Mouse (Mus musculus): ENCODE data around the gene Pou6f1. TPM values are rescaled to one million over a fixed set of nuclear protein-coding genes. Genes with fewer than 3 reads are reported as not detected.

Pou6f1 gene
- polyA plus RNA-seq, 1 experiment from 2014 or later: 43.0 TPM

GRCm38 (mm10) chr15:100592817-100593216 lies 7.0 kb downstream of the Pou6f1 start:
- H3K27me3 ChIP-seq (replicated peaks): no peaks in the 10 kb centered on the region
- H3K4me2 ChIP-seq: no peak overlapping the region
- no peaks in the 10 kb centered on the region for H3K4me1 ChIP-seq
- WGBS: 86% methylated on average over 6 of the region's 6 CpGs
- H3K9ac ChIP-seq: no peak overlapping the region
- ATAC-seq (replicated peaks): no peak
- H3K4me3 ChIP-seq: no peak overlapping the region
- H3K9me3 ChIP-seq: no peaks in the 10 kb centered on the region
- peaks cover 7% of the 10 kb centered on the region; the same call in 1 of the 2 replicates for H3K36me3 ChIP-seq (replicated peaks)
- no peak overlapping the region for H3K27ac ChIP-seq

GRCm38 (mm10) chr15:100590436-100590835 lies 9.3 kb downstream of the Pou6f1 start:
- 82% methylated on average over 8 of the region's 8 CpGs for WGBS
- Histone ChIP-seq H3K4me1 (no peaks in the 10 kb centered on the region), H3K27ac (no peak overlapping the region), H3K4me2 (no peak overlapping the region), H3K9me3 (no peaks in the 10 kb centered on the region), H3K4me3 (no peak overlapping the region), H3K9ac (no peak overlapping the region), H3K27me3 (replicated peaks) (no peaks in the 10 kb centered on the region), H3K36me3 (replicated peaks) (peaks cover 20% of the 10 kb centered on the region)
- no peak for ATAC-seq (replicated peaks)

GRCm38 (mm10) chr15:100588297-100588696 lies 11.5 kb downstream of the Pou6f1 start:
- H3K27ac ChIP-seq: no peak overlapping the region
- H3K9me3 ChIP-seq: no peaks in the 10 kb centered on the region
- H3K4me2 ChIP-seq: no peak overlapping the region
- H3K36me3 ChIP-seq (replicated peaks): peaks cover 27% of the 10 kb centered on the region
- WGBS: 87% methylated on average over 6 of the region's 6 CpGs
- no peaks in the 10 kb centered on the region for H3K4me1 ChIP-seq
- no peak overlapping the region for H3K9ac ChIP-seq
- no peak for ATAC-seq (replicated peaks)
- H3K27me3 ChIP-seq (replicated peaks): no peaks in the 10 kb centered on the region
- H3K4me3 ChIP-seq: no peak overlapping the region

- H3K9me3 ChIP-seq: no peaks in the 10 kb centered on the region
- H3K27me3 ChIP-seq (replicated peaks): no peaks in the 10 kb centered on the region
- H3K4me2 ChIP-seq: no peak overlapping the region
- ATAC-seq (replicated peaks): no peak
- H3K27ac ChIP-seq: no peak overlapping the region
- no peaks in the 10 kb centered on the region for H3K4me1 ChIP-seq
- no peak overlapping the region for H3K4me3 ChIP-seq
- whole genome bisulfite sequencing: 86% methylated on average over 4 of the region's 4 CpGs
- H3K36me3 ChIP-seq (replicated peaks): peaks cover 27% of the 10 kb centered on the region
- H3K9ac ChIP-seq: no peak overlapping the region
Observed at GRCm38 (mm10) chr15:100587166-100587565, 12.6 kb downstream of the Pou6f1 start.

GRCm38 (mm10) chr15:100585931-100586330 lies 13.9 kb downstream of the Pou6f1 start:
- no peaks in the 10 kb centered on the region for H3K4me1 ChIP-seq
- H3K27ac ChIP-seq: no peak overlapping the region
- no peaks in the 10 kb centered on the region for H3K9me3 ChIP-seq
- H3K4me2 ChIP-seq: no peak overlapping the region
- peaks cover 31% of the 10 kb centered on the region for H3K36me3 ChIP-seq (replicated peaks)
- H3K27me3 ChIP-seq (replicated peaks): no peaks in the 10 kb centered on the region
- no peak overlapping the region for H3K4me3 ChIP-seq
- ATAC-seq (replicated peaks): no peak
- 93% methylated on average over 16 of the region's 16 CpGs for WGBS
- no peak overlapping the region for H3K9ac ChIP-seq

- WGBS: 88% methylated on average over 10 of the region's 10 CpGs
- no peaks in the 10 kb centered on the region for H3K4me1 ChIP-seq
- H3K4me3 ChIP-seq: no peak overlapping the region
- H3K9ac ChIP-seq: no peak overlapping the region
- H3K36me3 ChIP-seq (replicated peaks): peaks cover 24% of the 10 kb centered on the region
- no peaks in the 10 kb centered on the region for H3K9me3 ChIP-seq
- H3K27me3 ChIP-seq (replicated peaks): no peaks in the 10 kb centered on the region
- H3K4me2 ChIP-seq: no peak overlapping the region
- ATAC-seq (replicated peaks): no peak
- H3K27ac ChIP-seq: no peak overlapping the region
Observed at GRCm38 (mm10) chr15:100580108-100580507, 19.7 kb downstream of the Pou6f1 start.

- Histone ChIP-seq H3K36me3 (replicated peaks) (peaks cover 20% of the 10 kb centered on the region), H3K4me3 (no peak overlapping the region), H3K27ac (no peak overlapping the region), H3K27me3 (replicated peaks) (no peaks in the 10 kb centered on the region), H3K9me3 (no peaks in the 10 kb centered on the region), H3K9ac (no peak overlapping the region), H3K4me1 (peaks cover 11% of the 10 kb centered on the region), H3K4me2 (no peak overlapping the region)
- no peak for ATAC-seq (replicated peaks)
- 89% methylated on average over 16 of the region's 16 CpGs for WGBS
Observed at GRCm38 (mm10) chr15:100577972-100578371, 21.8 kb downstream of the Pou6f1 start.

- H3K36me3 ChIP-seq (replicated peaks): peaks cover 20% of the 10 kb centered on the region
Observed at GRCm38 (mm10) chr15:100576810-100577209, 23.0 kb downstream of the Pou6f1 start.

GRCm38 (mm10) chr15:100576392-100576791 lies 23.4 kb downstream of the Pou6f1 start:
- 92% methylated on average over 6 of the region's 6 CpGs for WGBS
- peaks cover 11% of the 10 kb centered on the region for H3K4me1 ChIP-seq
- no peak overlapping the region for H3K27ac ChIP-seq
- H3K4me3 ChIP-seq: no peak overlapping the region
- no peaks in the 10 kb centered on the region for H3K27me3 ChIP-seq (replicated peaks)
- no peak overlapping the region for H3K4me2 ChIP-seq
- no peaks in the 10 kb centered on the region for H3K9me3 ChIP-seq
- H3K36me3 ChIP-seq (replicated peaks): peaks cover 20% of the 10 kb centered on the region
- ATAC-seq (replicated peaks): no peak
- no peak overlapping the region for H3K9ac ChIP-seq

More at GRCm38 (mm10) chr15:100576810-100577209, 23.0 kb downstream of the Pou6f1 start:
- Histone ChIP-seq H3K27me3 (replicated peaks) (no peaks in the 10 kb centered on the region), H3K9ac (no peak overlapping the region), H3K4me2 (no peak overlapping the region), H3K4me1 (peaks cover 11% of the 10 kb centered on the region), H3K4me3 (no peak overlapping the region), H3K27ac (no peak overlapping the region), H3K9me3 (no peaks in the 10 kb centered on the region)
- 88% methylated on average over 6 of the region's 6 CpGs for WGBS
- no peak for ATAC-seq (replicated peaks)

- H3K27me3 ChIP-seq (replicated peaks): no peaks in the 10 kb centered on the region
Observed at GRCm38 (mm10) chr15:100575366-100575765, 24.4 kb downstream of the Pou6f1 start.

GRCm38 (mm10) chr15:100574378-100574777 lies 25.4 kb downstream of the Pou6f1 start:
- H3K9me3 ChIP-seq: no peaks in the 10 kb centered on the region
- peaks cover 11% of the 10 kb centered on the region for H3K4me1 ChIP-seq
- H3K4me3 ChIP-seq: no peak overlapping the region
- no peak overlapping the region for H3K4me2 ChIP-seq
- 75% methylated on average over 2 of the region's 2 CpGs for WGBS
- peak overlapping the region; percentile 34; the same call in 1 of the 2 replicates for H3K27ac ChIP-seq
- peaks cover 12% of the 10 kb centered on the region for H3K36me3 ChIP-seq (replicated peaks)
- H3K9ac ChIP-seq: no peak overlapping the region
- H3K27me3 ChIP-seq (replicated peaks): no peaks in the 10 kb centered on the region
- no peak for ATAC-seq (replicated peaks)

More at GRCm38 (mm10) chr15:100575366-100575765, 24.4 kb downstream of the Pou6f1 start:
- no peak for ATAC-seq (replicated peaks)
- Histone ChIP-seq H3K4me3 (no peak overlapping the region), H3K4me1 (peaks cover 11% of the 10 kb centered on the region), H3K27ac (no peak overlapping the region), H3K9me3 (no peaks in the 10 kb centered on the region), H3K36me3 (replicated peaks) (peaks cover 12% of the 10 kb centered on the region), H3K9ac (no peak overlapping the region), H3K4me2 (no peak overlapping the region)
- 86% methylated on average over 12 of the region's 12 CpGs for WGBS

GRCm38 (mm10) chr15:100573946-100574345 lies 25.8 kb downstream of the Pou6f1 start:
- no peak for ATAC-seq (replicated peaks)
- H3K9ac ChIP-seq: no peak overlapping the region
- H3K4me3 ChIP-seq: no peak overlapping the region
- WGBS: 56% methylated on average over 6 of the region's 6 CpGs
- H3K27ac ChIP-seq: peak overlapping the region; percentile 34; the same call in 1 of the 2 replicates
- H3K4me1 ChIP-seq: peaks cover 11% of the 10 kb centered on the region
- H3K27me3 ChIP-seq (replicated peaks): no peaks in the 10 kb centered on the region
- no peaks in the 10 kb centered on the region for H3K9me3 ChIP-seq
- peaks cover 12% of the 10 kb centered on the region for H3K36me3 ChIP-seq (replicated peaks)
- no peak overlapping the region for H3K4me2 ChIP-seq

- H3K9me3 ChIP-seq: no peaks in the 10 kb centered on the region
- no peak overlapping the region for H3K4me3 ChIP-seq
- H3K27me3 ChIP-seq (replicated peaks): no peaks in the 10 kb centered on the region
- H3K4me2 ChIP-seq: no peak overlapping the region
- WGBS: 75% methylated on average over 3 of the region's 3 CpGs
- H3K9ac ChIP-seq: no peak overlapping the region
- H3K36me3 ChIP-seq (replicated peaks): no peaks in the 10 kb centered on the region
- ATAC-seq (replicated peaks): no peak
- H3K27ac ChIP-seq: no peak overlapping the region
- peaks cover 10% of the 10 kb centered on the region for H3K4me1 ChIP-seq
Observed at GRCm38 (mm10) chr15:100569239-100569638, 30.5 kb downstream of the Pou6f1 start.
